ENCODE assay signal across 8 mouse cellular contexts in the genomic region with DNA sequence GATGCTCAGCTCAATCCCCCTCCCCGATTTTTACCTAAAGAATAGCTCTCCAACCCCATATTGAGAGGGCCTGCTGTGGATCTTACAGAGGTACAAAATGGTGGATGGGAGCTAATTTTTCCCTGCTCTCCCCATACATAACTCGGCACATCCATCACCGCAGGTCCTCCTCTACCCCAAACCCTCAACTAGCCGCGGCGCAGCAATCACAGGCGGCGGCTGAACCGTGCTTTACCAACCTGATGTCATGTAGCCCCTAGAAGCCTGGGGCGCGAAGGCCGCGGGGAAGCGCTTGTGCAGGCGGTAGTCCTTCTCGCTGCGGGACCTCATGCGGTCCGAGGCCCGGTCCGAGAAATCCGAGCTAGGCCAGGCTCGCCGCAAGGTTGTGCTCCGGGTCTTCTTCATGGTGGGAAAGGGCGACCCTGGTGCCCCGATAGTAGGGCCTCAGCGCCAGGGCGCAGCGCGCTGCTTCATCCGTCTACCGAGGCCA.
DNase-seq lines count a peak whose midpoint lies in the region; ATAC-seq and TF ChIP-seq lines count a peak whose summit lies in the region.

No protein-coding gene starts in this region.

- peak overlapping the region; percentile 93 for H3K9ac ChIP-seq in embryonic facial prominence, embryonic 13.5 days
- H3K9ac ChIP-seq in heart, postnatal 0 days (replicated peaks; ENCODE audit: low read depth, low read length), result peak overlapping the region; percentile 74
- peak overlapping the region; percentile 99 for H3K9ac ChIP-seq in midbrain, embryonic 13.5 days (replicated peaks)

- no peak for TF ChIP-seq EP300 in heart, postnatal 0 days (IDR thresholded peaks at IDR 0.05; ENCODE audit: low read depth)

- peak overlapping the region; percentile 94 for H3K27ac ChIP-seq in embryonic facial prominence, embryonic 13.5 days
- H3K27ac ChIP-seq in heart, postnatal 0 days (ENCODE audit: low read depth), result peak overlapping the region; percentile 61
- H3K27ac ChIP-seq in midbrain, embryonic 13.5 days, result peak overlapping the region; percentile 99

- H3K4me1 ChIP-seq in embryonic facial prominence, embryonic 13.5 days, result peaks cover 43% of the 10 kb centered on the region
- H3K4me1 ChIP-seq in heart, postnatal 0 days (ENCODE audit: control insufficient read depth, insufficient read depth), result peaks cover 22% of the 10 kb centered on the region
- H3K4me1 ChIP-seq in midbrain, embryonic 13.5 days (replicated peaks), result peaks cover 56% of the 10 kb centered on the region

- no peaks in the 10 kb centered on the region for H3K9me3 ChIP-seq in embryonic facial prominence, embryonic 13.5 days
- no peaks in the 10 kb centered on the region for H3K9me3 ChIP-seq in heart, postnatal 0 days (replicated peaks; ENCODE audit: control insufficient read depth, low read length)
- no peaks in the 10 kb centered on the region for H3K9me3 ChIP-seq in midbrain, embryonic 13.5 days

- no peaks in the 10 kb centered on the region for H3K36me3 ChIP-seq in embryonic facial prominence, embryonic 13.5 days
- no peaks in the 10 kb centered on the region for H3K36me3 ChIP-seq in heart, postnatal 0 days (replicated peaks; ENCODE audit: control insufficient read depth, insufficient read depth, low read length)
- H3K36me3 ChIP-seq in midbrain, embryonic 13.5 days, result no peaks in the 10 kb centered on the region

- 0 out of 2 replicates have a peak, but pooled peaks have one; percentile 26 for ATAC-seq in embryonic facial prominence, embryonic 13.5 days (ENCODE audit: insufficient number of reproducible peaks, insufficient read depth, low FRiP score, low TSS enrichment, low read depth)
- peak; percentile 18 for ATAC-seq in heart, postnatal 0 days (ENCODE audit: insufficient read depth, low read depth)
- peak; percentile 12 for ATAC-seq in midbrain, embryonic 13.5 days

- no peak for TF ChIP-seq CTCF in heart, postnatal 0 days (IDR thresholded peaks at IDR 0.05; ENCODE audit: low read depth)

- DNase-seq in gastrocnemius, postnatal 10 days, result peak; percentile 38
- no peak for DNase-seq in gastrocnemius, postnatal 25 days
- DNase-seq in adrenal gland, postnatal 10 days, result peak; percentile 54
- no peak for DNase-seq in heart, postnatal 0 days (ENCODE audit: low spot score)
- peak; percentile 26 to 42 for DNase-seq in left cerebral cortex, postnatal 14 days (ENCODE audit: low spot score in 2 of 2)
- DNase-seq in testis, postnatal 14 days (ENCODE audit: low spot score), result peak; percentile 11

- no peaks in the 10 kb centered on the region for H3K27me3 ChIP-seq in embryonic facial prominence, embryonic 13.5 days
- H3K27me3 ChIP-seq in heart, postnatal 0 days (ENCODE audit: control insufficient read depth, insufficient read depth, low read length), result no peaks in the 10 kb centered on the region
- H3K27me3 ChIP-seq in midbrain, embryonic 13.5 days, result no peaks in the 10 kb centered on the region

- intact Hi-C loops in left cerebral cortex, postnatal 14 days (cut with DNase I), result loop anchor here (5.0 kb wide), 3 partner anchors 45 to 80 kb away; no protein-coding TSS in a partner anchor

- WGBS in embryonic facial prominence, embryonic 13.5 days, result under 1% methylated on average over 33 of the region's 33 CpGs
- WGBS in heart, postnatal 0 days, result 1% methylated on average over 33 of the region's 33 CpGs
- WGBS in midbrain, embryonic 13.5 days, result under 1% methylated on average over 33 of the region's 33 CpGs

- peak overlapping the region; percentile 86 for H3K4me3 ChIP-seq in embryonic facial prominence, embryonic 13.5 days
- H3K4me3 ChIP-seq in heart, postnatal 0 days (ENCODE audit: low read depth, low read length), result peak overlapping the region; percentile 72
- H3K4me3 ChIP-seq in midbrain, embryonic 13.5 days (replicated peaks), result peak overlapping the region; percentile 92

- peak overlapping the region; percentile 81 for H3K4me2 ChIP-seq in embryonic facial prominence, embryonic 13.5 days
- peak overlapping the region; percentile 86 for H3K4me2 ChIP-seq in heart, postnatal 0 days (ENCODE audit: low read depth, low read length)
- H3K4me2 ChIP-seq in midbrain, embryonic 13.5 days (replicated peaks), result peak overlapping the region; percentile 96

Comparison
In these comparisons a context has a peak if more than half of its experiments do, and no peak if none do; other contexts are left out.
1. DNase-seq: peak in gastrocnemius, postnatal 10 days (single experiment), adrenal gland, postnatal 10 days (single experiment), left cerebral cortex, postnatal 14 days (2 of 2) and testis, postnatal 14 days (single experiment); none in gastrocnemius, postnatal 25 days (single experiment) and heart, postnatal 0 days (single experiment).
2. Peak in every context shown above with its lines, with median percentiles within 50 percentile points of each other: ATAC-seq, H3K27ac ChIP-seq, H3K4me2 ChIP-seq, H3K4me3 ChIP-seq and H3K9ac ChIP-seq.